Mouse (Mus musculus) heart, embryonic 14.5 days (tissue): ENCODE measurements at regions not wholly inside any gene's neighbourhood (a gene's known extent, or its start where the extent isn't known, plus 50 kb on each side); places are given as distances from the start of the nearest gene placed in this dataset.

ENCODE experiments used
- ATAC-seq: fragments of 200-750 bp; cut with Nextera tagmentation; 2 replicates; pipeline ENCODE4 v1.8.0; 2017; ENCODE audit warnings: low read depth, moderate TSS enrichment; ENCODE audit not compliant: insufficient number of reproducible peaks, insufficient read depth, low FRiP score
- H3K27ac ChIP-seq, 2 experiments: fragments of 200-500 bp in 1 of 2; fragments of 300-500 bp in 1 of 2; sonication (generic) in 1 of 2; replicated peaks in 1 of 2; 2 replicates each; pipeline ENCODE4 v1.5.1; 2012 to 2014; ENCODE audit warnings: low read depth in 2 of 2, low read length in 2 of 2, control low read depth in 1 of 2, mild to moderate bottlenecking in 1 of 2, mixed read lengths in 1 of 2; ENCODE audit not compliant: control insufficient read depth in 1 of 2, insufficient read depth in 1 of 2
- H3K27me3 ChIP-seq: fragments of 300-500 bp; sonication (generic); 2 replicates; pipeline ENCODE4 v1.6.1; 2014; ENCODE audit warnings: mild to moderate bottlenecking, low read length, control low read depth; ENCODE audit not compliant: control insufficient read depth, insufficient read depth
- H3K36me3 ChIP-seq: fragments of 300-500 bp; sonication (generic); 2 replicates; pipeline ENCODE4 v1.6.1; 2014; ENCODE audit warnings: mild to moderate bottlenecking, control low read depth, low read length, mixed read lengths; ENCODE audit not compliant: control insufficient read depth, insufficient read depth
- H3K4me1 ChIP-seq, 2 experiments: fragments of 200-500 bp in 1 of 2; fragments of 300-500 bp in 1 of 2; sonication (generic) in 1 of 2; 2 replicates each; pipeline ENCODE4 v1.6.1; 2012 to 2014; ENCODE audit warnings: low read length in 2 of 2, control low read depth in 1 of 2, mixed read lengths in 1 of 2; ENCODE audit not compliant: control insufficient read depth in 2 of 2, insufficient read depth in 2 of 2
- H3K4me2 ChIP-seq: fragments of 300-500 bp; sonication (generic); 2 replicates; pipeline ENCODE4 v1.6.1; 2014; ENCODE audit warnings: mild to moderate bottlenecking, low read length
- H3K4me3 ChIP-seq, 2 experiments: fragments of 200-500 bp in 1 of 2; fragments of 300-500 bp in 1 of 2; sonication (generic) in 1 of 2; 2 replicates each; pipeline ENCODE4 v1.5.1; 2012 to 2014; ENCODE audit warnings: low read length in 2 of 2, mild to moderate bottlenecking in 2 of 2, control low read depth in 1 of 2, low read depth in 1 of 2, moderate library complexity in 1 of 2; ENCODE audit not compliant: control insufficient read depth in 1 of 2, insufficient read depth in 1 of 2
- H3K9ac ChIP-seq: fragments of 300-500 bp; sonication (generic); 2 replicates; pipeline ENCODE4 v1.6.1; 2014; ENCODE audit warnings: mild to moderate bottlenecking, low read length
- H3K9me3 ChIP-seq: fragments of 300-500 bp; sonication (generic); 2 replicates; pipeline ENCODE4 v1.6.1; 2016; ENCODE audit warnings: low read length, control low read depth; ENCODE audit not compliant: control insufficient read depth
- WGBS: fragments of 180-500 bp; shearing (Covaris S2); extraction: QIAGEN DNeasy Blood & Tissue Kit; methylation state at CpG from one replicate; pipeline ENCODE4 v1.1.7; 2014; 5-methylcytosine and 5-hydroxymethylcytosine counted together

DNA sequence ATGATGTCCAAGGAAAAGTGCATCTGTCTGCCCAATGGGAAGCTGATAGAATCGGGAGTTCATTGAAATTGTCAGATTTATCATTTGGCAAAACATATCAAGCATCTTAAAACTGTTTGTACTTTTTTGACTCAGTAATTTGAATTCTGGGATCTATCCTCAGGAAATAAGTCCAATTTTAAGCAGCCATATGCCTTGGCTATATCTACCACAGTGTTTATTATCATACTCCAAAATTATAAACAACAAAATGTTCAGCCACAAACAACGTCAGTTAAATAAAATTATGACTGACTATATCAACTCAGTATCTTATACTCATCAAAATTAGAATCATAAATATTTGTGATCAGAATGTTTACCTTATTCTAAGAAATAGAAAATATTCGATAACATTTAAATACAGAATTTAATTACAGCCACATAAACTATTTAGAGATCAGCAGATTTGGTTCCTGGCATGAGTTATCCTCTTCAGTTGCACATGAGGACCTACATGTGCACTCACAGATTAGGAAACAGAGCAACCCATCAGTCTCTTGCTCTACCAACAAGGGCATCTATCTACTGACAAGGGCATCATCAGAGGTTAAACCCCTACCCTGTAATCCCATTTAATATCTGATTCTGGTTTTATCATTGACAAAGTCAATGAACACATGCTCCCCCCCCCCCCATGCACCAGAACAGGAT is 451.9 kb upstream of the Sphkap start:
- Histone ChIP-seq H3K9ac (no peak overlapping the region), H3K4me1 (no peaks in the 10 kb centered on the region), H3K4me2 (no peak overlapping the region), H3K9me3 (no peaks in the 10 kb centered on the region), H3K4me3 (no peak overlapping the region), H3K36me3 (no peaks in the 10 kb centered on the region), H3K27me3 (no peaks in the 10 kb centered on the region), H3K27ac (no peak overlapping the region)
- ATAC-seq, result no peak
- WGBS, result 74% methylated on average over 3 of the region's 3 CpGs

GRCm38 (mm10) chr1:83853996-83854395 is 446.0 kb upstream of the Sphkap start:
- WGBS, result 83% methylated on average over 5 of the region's 5 CpGs
- no peak for ATAC-seq

DNA sequence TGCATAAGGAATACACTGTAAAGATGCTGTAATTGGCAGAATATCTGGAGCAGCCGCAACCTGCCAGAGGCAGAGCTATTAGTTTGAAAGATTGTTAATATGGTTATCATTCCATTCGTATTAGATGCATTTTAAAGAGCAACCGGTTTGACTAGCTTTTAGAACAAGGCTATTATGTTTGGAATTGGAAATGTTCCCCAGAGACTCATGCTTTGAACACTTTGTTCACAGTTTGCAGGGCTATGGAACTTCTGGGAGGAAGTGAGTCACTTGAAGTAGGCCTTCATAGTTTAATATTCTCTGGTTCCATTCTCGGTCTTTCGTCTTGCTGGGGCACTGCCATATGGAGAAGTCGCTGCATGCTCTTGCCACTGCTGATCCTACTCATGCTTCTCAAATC is 443.1 kb upstream of the Sphkap start:
- no peaks in the 10 kb centered on the region for H3K9me3 ChIP-seq
- WGBS, result 79% methylated on average over 6 of the region's 6 CpGs
- no peak overlapping the region for H3K9ac ChIP-seq
- H3K27me3 ChIP-seq, result no peaks in the 10 kb centered on the region
- no peaks in the 10 kb centered on the region for H3K36me3 ChIP-seq
- H3K4me1 ChIP-seq, result no peaks in the 10 kb centered on the region
- no peak overlapping the region for H3K27ac ChIP-seq
- no peak overlapping the region for H3K4me2 ChIP-seq
- ATAC-seq, result no peak
- H3K4me3 ChIP-seq, result no peak overlapping the region

More at GRCm38 (mm10) chr1:83853996-83854395, 446.0 kb upstream of the Sphkap start:
- Histone ChIP-seq H3K4me2 (no peak overlapping the region), H3K4me3 (no peak overlapping the region), H3K27ac (no peak overlapping the region), H3K9me3 (no peaks in the 10 kb centered on the region), H3K9ac (no peak overlapping the region), H3K27me3 (no peaks in the 10 kb centered on the region), H3K36me3 (no peaks in the 10 kb centered on the region), H3K4me1 (no peaks in the 10 kb centered on the region)

DNA sequence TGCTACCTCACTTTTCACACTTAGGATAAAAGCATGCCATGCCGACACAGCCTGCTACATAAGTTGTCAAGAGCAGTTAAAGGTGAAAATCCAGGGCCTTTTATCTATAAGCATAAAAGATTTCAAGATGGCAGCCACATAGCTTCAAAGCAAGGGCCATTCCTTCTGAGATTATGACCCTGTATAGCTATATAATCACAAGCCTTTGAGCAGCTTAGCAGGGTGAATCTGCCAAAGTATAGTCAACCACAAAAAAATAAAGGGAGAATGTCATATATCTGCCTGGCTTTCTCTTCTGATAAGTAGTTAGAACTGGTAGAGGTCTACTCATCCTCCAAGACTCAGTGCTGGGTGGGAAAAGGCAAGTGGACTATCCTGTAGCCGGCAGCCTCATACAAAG is 440.4 kb upstream of the Sphkap start:
- ATAC-seq, result no peak

GRCm38 (mm10) chr1:83847992-83848391 is 440.0 kb upstream of the Sphkap start:
- Histone ChIP-seq H3K36me3 (no peaks in the 10 kb centered on the region), H3K9ac (no peak overlapping the region), H3K27me3 (no peaks in the 10 kb centered on the region), H3K4me3 (no peak overlapping the region), H3K9me3 (no peaks in the 10 kb centered on the region), H3K4me1 (no peaks in the 10 kb centered on the region), H3K4me2 (no peak overlapping the region), H3K27ac (no peak overlapping the region)
- ATAC-seq, result no peak
- WGBS, result 65% methylated on average over 5 of the region's 5 CpGs

More for the DNA sequence above, 440.4 kb upstream of the Sphkap start:
- Histone ChIP-seq H3K27ac (no peak overlapping the region), H3K9ac (no peak overlapping the region), H3K9me3 (no peaks in the 10 kb centered on the region), H3K36me3 (no peaks in the 10 kb centered on the region), H3K4me2 (no peak overlapping the region), H3K27me3 (no peaks in the 10 kb centered on the region), H3K4me3 (no peak overlapping the region), H3K4me1 (no peaks in the 10 kb centered on the region)
- WGBS, result 72% methylated on average over 2 of the region's 2 CpGs

DNA sequence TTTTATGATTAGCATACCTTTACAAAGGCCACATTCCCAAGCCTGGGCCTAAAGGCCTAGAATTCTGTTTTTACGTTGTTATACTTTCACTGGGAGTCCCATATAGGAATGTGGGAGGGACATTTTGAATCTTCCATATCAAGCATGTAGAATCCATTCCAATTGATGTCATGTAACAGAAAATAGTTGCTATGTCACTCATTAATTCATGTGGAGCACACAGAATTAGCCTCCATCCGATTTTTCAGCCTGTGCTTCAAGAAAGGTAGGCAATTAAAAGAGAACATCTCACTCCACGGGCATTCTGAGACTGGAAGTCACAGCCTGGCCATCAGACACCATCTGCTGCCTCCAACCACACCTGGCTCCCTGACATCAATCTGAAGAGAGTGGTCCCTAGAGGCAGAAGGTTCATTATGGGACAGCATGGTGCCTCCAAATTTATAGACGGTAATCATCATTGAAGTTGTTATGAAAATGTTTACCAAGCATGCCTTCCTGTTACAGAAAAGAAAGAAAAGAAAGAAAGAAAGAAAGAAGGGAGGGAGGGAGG is 436.9 kb upstream of the Sphkap start:
- no peaks in the 10 kb centered on the region for H3K36me3 ChIP-seq
- ATAC-seq, result no peak
- WGBS, result 67% methylated on average over 4 of the region's 4 CpGs

GRCm38 (mm10) chr1:83835965-83836364 is 428.0 kb upstream of the Sphkap start:
- Histone ChIP-seq H3K27me3 (no peaks in the 10 kb centered on the region), H3K27ac (no peak overlapping the region)
- WGBS, result 91% methylated on average over 6 of the region's 6 CpGs

More for the DNA sequence above, 436.9 kb upstream of the Sphkap start:
- Histone ChIP-seq H3K27ac (no peak overlapping the region), H3K9ac (no peak overlapping the region), H3K4me1 (no peaks in the 10 kb centered on the region), H3K4me3 (no peak overlapping the region), H3K27me3 (no peaks in the 10 kb centered on the region), H3K9me3 (no peaks in the 10 kb centered on the region), H3K4me2 (no peak overlapping the region)

DNA sequence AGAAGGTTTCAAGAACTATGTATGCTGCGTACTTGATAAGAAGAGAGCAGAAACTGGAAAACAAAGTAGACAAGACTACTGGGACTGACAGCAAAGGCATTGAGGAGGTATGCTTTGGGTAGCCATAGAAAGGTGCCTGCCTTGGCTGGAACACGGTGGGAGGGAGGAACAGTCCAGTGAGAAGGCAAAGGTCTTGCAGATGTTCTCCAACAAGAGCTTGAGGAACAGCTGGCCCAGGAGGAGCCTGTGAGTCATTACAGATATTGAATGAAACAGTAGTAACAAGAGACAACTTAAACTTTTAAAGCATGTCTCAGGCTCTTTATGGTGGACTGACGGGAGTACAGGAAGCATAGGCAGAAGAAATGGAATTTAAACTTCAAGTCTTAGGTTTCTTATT is 424.9 kb upstream of the Sphkap start:
- WGBS, result 63% methylated on average over 3 of the region's 3 CpGs
- no peaks in the 10 kb centered on the region for H3K36me3 ChIP-seq
- H3K9ac ChIP-seq, result no peak overlapping the region
- H3K27ac ChIP-seq, result no peak overlapping the region
- H3K4me3 ChIP-seq, result no peak overlapping the region
- no peak for ATAC-seq
- no peak overlapping the region for H3K4me2 ChIP-seq
- H3K27me3 ChIP-seq, result no peaks in the 10 kb centered on the region
- no peaks in the 10 kb centered on the region for H3K4me1 ChIP-seq
- H3K9me3 ChIP-seq, result no peaks in the 10 kb centered on the region

More at GRCm38 (mm10) chr1:83835965-83836364, 428.0 kb upstream of the Sphkap start:
- no peaks in the 10 kb centered on the region for H3K9me3 ChIP-seq
- no peak overlapping the region for H3K4me2 ChIP-seq
- no peak overlapping the region for H3K4me3 ChIP-seq
- no peak for ATAC-seq
- H3K9ac ChIP-seq, result no peak overlapping the region
- no peaks in the 10 kb centered on the region for H3K36me3 ChIP-seq
- no peaks in the 10 kb centered on the region for H3K4me1 ChIP-seq
